Mouse (Mus musculus): Measurements from ENCODE around the gene Tgif1. TPM values are rescaled to one million over a fixed set of nuclear protein-coding genes. Genes with fewer than 3 reads are reported as not detected.

The Tgif1 gene
- polyA plus RNA-seq, 1 experiment = 45.2 TPM

GRCm38 (mm10) chr17:70864117-70864516 is 10.8 kb upstream of the Tgif1 start:
- WGBS = 99% methylated on average over 8 of the region's 8 CpGs

GRCm38 (mm10) chr17:70858814-70859213 is 5.5 kb upstream of the Tgif1 start:
- no peak overlapping the region for H3K4me3 ChIP-seq (ENCODE audit: control insufficient read depth, insufficient read depth, low read length)
- no peak for DNase-seq
- H3K27me3 ChIP-seq (ENCODE audit: control insufficient read depth, insufficient read depth, low read length) = no peaks in the 10 kb centered on the region
- H3K27ac ChIP-seq (ENCODE audit: control insufficient read depth, insufficient read depth, low read length) = no peak overlapping the region
- 95% methylated on average over 4 of the region's 4 CpGs for WGBS
- H3K4me1 ChIP-seq (replicated peaks; ENCODE audit: control insufficient read depth, insufficient read depth, low read length) = no peaks in the 10 kb centered on the region
- no peaks in the 10 kb centered on the region for H3K36me3 ChIP-seq (ENCODE audit: control insufficient read depth, insufficient read depth, low read length)
- TF ChIP-seq POLR2A (IDR thresholded peaks at IDR 0.05; ENCODE audit: control insufficient read depth, extremely low read depth, insufficient read depth, low read length, poor library complexity) (no peak), CTCF (IDR thresholded peaks at IDR 0.05; ENCODE audit: borderline replicate concordance, control insufficient read depth, extremely low read depth, insufficient read depth, low read length, poor library complexity) (no peak)

More at GRCm38 (mm10) chr17:70864117-70864516, 10.8 kb upstream of the Tgif1 start:
- no peak overlapping the region for H3K27ac ChIP-seq (ENCODE audit: control insufficient read depth, insufficient read depth, low read length)
- no peak for DNase-seq
- no peaks in the 10 kb centered on the region for H3K27me3 ChIP-seq (ENCODE audit: control insufficient read depth, insufficient read depth, low read length)
- no peaks in the 10 kb centered on the region for H3K36me3 ChIP-seq (ENCODE audit: control insufficient read depth, insufficient read depth, low read length)
- no peaks in the 10 kb centered on the region for H3K4me1 ChIP-seq (replicated peaks; ENCODE audit: control insufficient read depth, insufficient read depth, low read length)
- no peak overlapping the region for H3K4me3 ChIP-seq (ENCODE audit: control insufficient read depth, insufficient read depth, low read length)
- TF ChIP-seq CTCF (IDR thresholded peaks at IDR 0.05; ENCODE audit: borderline replicate concordance, control insufficient read depth, extremely low read depth, insufficient read depth, low read length, poor library complexity) = no peak
- TF ChIP-seq POLR2A (IDR thresholded peaks at IDR 0.05; ENCODE audit: control insufficient read depth, extremely low read depth, insufficient read depth, low read length, poor library complexity) = no peak

GRCm38 (mm10) chr17:70856871-70857415 is 3.6 kb upstream of the Tgif1 start:
- WGBS = 90% methylated on average over 12 of the region's 12 CpGs

GRCm38 (mm10) chr17:70854021-70854420 is 675 bp upstream of the Tgif1 start:
- H3K27me3 ChIP-seq (ENCODE audit: control insufficient read depth, insufficient read depth, low read length) = no peaks in the 10 kb centered on the region
- no peaks in the 10 kb centered on the region for H3K4me1 ChIP-seq (replicated peaks; ENCODE audit: control insufficient read depth, insufficient read depth, low read length)
- no peak overlapping the region for H3K27ac ChIP-seq (ENCODE audit: control insufficient read depth, insufficient read depth, low read length)
- WGBS = 59% methylated on average over 6 of the region's 6 CpGs
- TF ChIP-seq CTCF (IDR thresholded peaks at IDR 0.05; ENCODE audit: borderline replicate concordance, control insufficient read depth, extremely low read depth, insufficient read depth, low read length, poor library complexity) (no peak), POLR2A (IDR thresholded peaks at IDR 0.05; ENCODE audit: control insufficient read depth, extremely low read depth, insufficient read depth, low read length, poor library complexity) (no peak)
- no peaks in the 10 kb centered on the region for H3K36me3 ChIP-seq (ENCODE audit: control insufficient read depth, insufficient read depth, low read length)
- no peak for DNase-seq
- no peak overlapping the region for H3K4me3 ChIP-seq (ENCODE audit: control insufficient read depth, insufficient read depth, low read length)

More at GRCm38 (mm10) chr17:70856871-70857415, 3.6 kb upstream of the Tgif1 start:
- H3K4me1 ChIP-seq (replicated peaks; ENCODE audit: control insufficient read depth, insufficient read depth, low read length) = no peaks in the 10 kb centered on the region
- no peaks in the 10 kb centered on the region for H3K36me3 ChIP-seq (ENCODE audit: control insufficient read depth, insufficient read depth, low read length)
- no peak for DNase-seq
- no peaks in the 10 kb centered on the region for H3K27me3 ChIP-seq (ENCODE audit: control insufficient read depth, insufficient read depth, low read length)
- H3K4me3 ChIP-seq (ENCODE audit: control insufficient read depth, insufficient read depth, low read length) = no peak overlapping the region
- TF ChIP-seq POLR2A (IDR thresholded peaks at IDR 0.05; ENCODE audit: control insufficient read depth, extremely low read depth, insufficient read depth, low read length, poor library complexity) (no peak), CTCF (IDR thresholded peaks at IDR 0.05; ENCODE audit: borderline replicate concordance, control insufficient read depth, extremely low read depth, insufficient read depth, low read length, poor library complexity) (no peak)
- no peak overlapping the region for H3K27ac ChIP-seq (ENCODE audit: control insufficient read depth, insufficient read depth, low read length)

GRCm38 (mm10) chr17:70852686-70853386 is 510 bp downstream of the Tgif1 start:
- peak overlapping the region; percentile 83 for H3K4me3 ChIP-seq (ENCODE audit: control insufficient read depth, insufficient read depth, low read length)
- peak overlapping the region; percentile 45; the same call in 1 of the 2 replicates for H3K27ac ChIP-seq (ENCODE audit: control insufficient read depth, insufficient read depth, low read length)
- DNase-seq = peak; percentile 72
- no peaks in the 10 kb centered on the region for H3K27me3 ChIP-seq (ENCODE audit: control insufficient read depth, insufficient read depth, low read length)
- under 1% methylated on average over 51 of the region's 51 CpGs for WGBS
- TF ChIP-seq CTCF (IDR thresholded peaks at IDR 0.05; ENCODE audit: borderline replicate concordance, control insufficient read depth, extremely low read depth, insufficient read depth, low read length, poor library complexity) (no peak), POLR2A (IDR thresholded peaks at IDR 0.05; ENCODE audit: control insufficient read depth, extremely low read depth, insufficient read depth, low read length, poor library complexity) (no peak)
- H3K4me1 ChIP-seq (replicated peaks; ENCODE audit: control insufficient read depth, insufficient read depth, low read length) = 0 out of 2 replicates have a peak, but pooled peaks cover 4% of the 10 kb centered on the region
- no peaks in the 10 kb centered on the region for H3K36me3 ChIP-seq (ENCODE audit: control insufficient read depth, insufficient read depth, low read length)

GRCm38 (mm10) chr17:70852011-70852685 is 1.2 kb downstream of the Tgif1 start:
- peak; percentile 64 for DNase-seq
- peak overlapping the region; percentile 83 for H3K4me3 ChIP-seq (ENCODE audit: control insufficient read depth, insufficient read depth, low read length)
- peak overlapping the region; percentile 63 for H3K27ac ChIP-seq (ENCODE audit: control insufficient read depth, insufficient read depth, low read length)
- TF ChIP-seq CTCF (IDR thresholded peaks at IDR 0.05; ENCODE audit: borderline replicate concordance, control insufficient read depth, extremely low read depth, insufficient read depth, low read length, poor library complexity) (no peak), POLR2A (IDR thresholded peaks at IDR 0.05; ENCODE audit: control insufficient read depth, extremely low read depth, insufficient read depth, low read length, poor library complexity) (no peak)
- H3K27me3 ChIP-seq (ENCODE audit: control insufficient read depth, insufficient read depth, low read length) = no peaks in the 10 kb centered on the region
- H3K4me1 ChIP-seq (replicated peaks; ENCODE audit: control insufficient read depth, insufficient read depth, low read length) = 0 out of 2 replicates have a peak, but pooled peaks cover 4% of the 10 kb centered on the region
- H3K36me3 ChIP-seq (ENCODE audit: control insufficient read depth, insufficient read depth, low read length) = no peaks in the 10 kb centered on the region
- under 1% methylated on average over 29 of the region's 29 CpGs for WGBS
